Mouse (Mus musculus) c-Kit-positive CD71-negative TER-119-negative erythroid progenitor cells, embryonic 14.5 days (primary cell): ENCODE data around the gene Stat6.

Experiments
- DNase-seq: peaks from one replicate; pipeline ENCODE4 v3.0.0-alpha.2; 2013; ENCODE audit warnings: low read depth

The Stat6 gene

GRCm38 (mm10) chr10:127615591-127615990 lies 27.2 kb upstream of the Stat6 start:
- no peak for DNase-seq

GRCm38 (mm10) chr10:127616261-127616679 lies 26.5 kb upstream of the Stat6 start:
- no peak for DNase-seq

DNA sequence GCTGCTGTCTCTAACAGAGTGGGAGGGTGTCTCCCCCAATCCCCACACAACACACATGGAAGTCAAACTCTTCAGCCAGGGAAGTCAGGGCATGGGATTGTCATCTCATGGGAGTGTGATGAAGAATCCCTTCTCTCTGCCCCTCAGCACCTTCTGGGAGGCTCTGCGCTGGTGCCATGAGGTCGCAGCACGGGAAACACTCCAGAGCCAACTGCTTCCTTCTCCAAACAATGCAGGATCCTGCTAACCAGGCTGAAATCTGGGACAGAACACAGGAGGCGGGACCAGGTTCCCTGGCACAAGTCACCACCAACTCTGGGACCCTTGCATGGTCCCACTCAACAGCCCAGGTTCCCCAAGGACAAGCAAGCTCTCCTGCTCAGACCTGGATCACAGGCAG lies 25.5 kb upstream of the Stat6 start:
- no peak for DNase-seq

DNA sequence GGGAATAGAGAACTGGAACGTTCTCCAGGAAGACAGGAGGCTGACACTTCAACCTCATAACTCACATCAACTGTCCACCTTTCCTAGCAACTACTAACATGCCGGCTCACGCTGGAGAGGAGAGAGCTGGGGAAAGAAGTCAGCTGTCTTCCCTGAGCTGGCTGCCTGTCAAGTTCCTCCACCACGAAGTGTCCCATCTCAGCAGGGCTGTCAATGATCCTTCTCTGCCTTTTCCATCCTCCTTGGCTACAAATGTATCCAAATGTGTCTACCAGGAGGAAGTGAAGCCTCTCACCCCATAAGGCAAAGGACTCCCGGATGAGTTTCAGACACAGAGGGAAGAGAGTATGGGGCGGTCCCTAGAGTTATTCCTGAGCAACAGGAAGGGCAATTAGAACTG lies 24.6 kb upstream of the Stat6 start:
- no peak for DNase-seq

- no peak for DNase-seq
Observed at GRCm38 (mm10) chr10:127619119-127619721, 23.6 kb upstream of the Stat6 start.

DNA sequence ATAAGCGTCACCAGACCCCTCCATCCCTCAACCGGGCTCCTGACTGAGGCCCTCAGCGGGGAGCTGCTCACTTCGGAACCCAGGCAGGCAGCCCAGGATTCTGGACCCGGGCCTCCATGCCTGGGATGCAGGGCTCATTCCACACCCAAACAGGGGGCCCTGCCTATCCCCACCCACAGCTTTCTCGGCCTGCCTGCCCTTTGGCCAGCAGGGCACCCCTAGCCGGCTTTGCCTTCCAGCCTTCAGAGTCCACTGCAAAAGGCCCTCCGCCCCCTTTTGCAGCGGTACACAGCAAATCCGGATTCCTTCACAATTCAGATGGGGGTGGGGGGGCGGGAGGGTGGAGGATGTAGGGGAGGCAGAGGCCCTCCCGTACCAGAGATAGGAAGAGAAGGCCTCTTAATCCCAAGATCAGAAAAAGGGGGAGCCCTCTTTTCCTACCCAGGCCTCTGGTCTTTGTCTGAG lies 22.8 kb upstream of the Stat6 start:
- DNase-seq, result no peak

DNA sequence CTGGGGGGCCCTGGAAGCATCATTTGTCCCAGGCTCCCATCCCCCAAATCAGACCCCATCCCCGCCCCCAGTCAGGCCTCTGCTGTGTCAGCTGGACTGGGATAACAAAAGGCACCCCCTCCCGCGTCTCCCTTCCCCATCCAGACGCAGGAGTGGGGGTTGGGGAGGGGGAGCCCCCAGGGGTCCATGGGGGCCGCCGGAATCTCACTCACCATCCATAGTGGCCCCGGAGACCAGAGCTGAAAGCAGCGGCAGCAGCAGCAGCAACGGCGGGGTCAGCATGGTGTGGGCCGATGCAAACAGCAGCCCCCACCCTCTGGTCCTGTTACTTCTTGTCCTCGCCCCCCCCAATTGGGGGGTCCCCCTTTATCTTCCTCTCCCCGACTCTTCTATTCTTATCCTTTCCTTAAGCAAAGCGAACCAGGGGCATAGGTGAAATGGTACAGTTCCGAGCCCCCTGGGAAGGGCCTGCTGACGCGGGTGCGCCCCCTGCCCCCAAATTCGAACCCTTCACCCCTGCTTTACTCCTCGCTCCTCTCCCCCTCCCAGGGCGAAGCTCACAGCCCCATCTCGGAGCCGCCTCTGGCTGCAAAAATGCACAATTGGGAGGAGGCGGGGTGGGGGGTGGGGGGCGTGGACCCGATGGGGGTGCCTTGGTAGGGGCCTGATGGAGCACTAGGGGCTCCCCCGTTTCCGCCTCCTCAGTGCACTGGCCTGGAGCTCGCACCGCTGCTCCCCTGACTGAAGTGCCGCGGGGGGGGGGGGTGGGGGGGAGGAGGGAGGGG lies 22.2 kb upstream of the Stat6 start, which contains the start of gene Lrp1:
Lrp1 (minus strand) TSS at position 743 of the 785 bp plus-strand sequence.
- no peak for DNase-seq

GRCm38 (mm10) chr10:127621191-127622056 lies 21.4 kb upstream of the Stat6 start:
- peak; percentile 49 for DNase-seq

DNA sequence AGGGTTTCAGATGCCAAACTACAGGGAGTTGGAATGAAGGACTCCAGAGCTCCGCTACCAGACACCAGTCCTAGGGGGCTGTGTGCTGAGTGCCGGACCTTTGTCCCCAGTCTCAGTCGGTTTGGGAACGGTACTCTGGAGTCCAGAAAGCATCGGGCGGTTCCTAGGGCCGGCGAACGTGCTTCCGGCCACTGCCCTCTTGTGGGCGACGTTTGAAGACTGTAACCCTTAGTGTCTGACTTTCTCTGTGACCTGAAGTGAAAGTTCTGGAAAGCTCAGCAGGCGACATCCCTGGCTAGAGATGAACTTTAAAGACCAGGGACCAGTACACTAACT lies 20.8 kb upstream of the Stat6 start:
- DNase-seq, result no peak

GRCm38 (mm10) chr10:127622661-127623060 lies 20.1 kb upstream of the Stat6 start:
- no peak for DNase-seq

- DNase-seq, result no peak
Observed at GRCm38 (mm10) chr10:127623439-127624216, 19.2 kb upstream of the Stat6 start.

- no peak for DNase-seq
Observed at GRCm38 (mm10) chr10:127626433-127626832, 16.4 kb upstream of the Stat6 start.

DNA sequence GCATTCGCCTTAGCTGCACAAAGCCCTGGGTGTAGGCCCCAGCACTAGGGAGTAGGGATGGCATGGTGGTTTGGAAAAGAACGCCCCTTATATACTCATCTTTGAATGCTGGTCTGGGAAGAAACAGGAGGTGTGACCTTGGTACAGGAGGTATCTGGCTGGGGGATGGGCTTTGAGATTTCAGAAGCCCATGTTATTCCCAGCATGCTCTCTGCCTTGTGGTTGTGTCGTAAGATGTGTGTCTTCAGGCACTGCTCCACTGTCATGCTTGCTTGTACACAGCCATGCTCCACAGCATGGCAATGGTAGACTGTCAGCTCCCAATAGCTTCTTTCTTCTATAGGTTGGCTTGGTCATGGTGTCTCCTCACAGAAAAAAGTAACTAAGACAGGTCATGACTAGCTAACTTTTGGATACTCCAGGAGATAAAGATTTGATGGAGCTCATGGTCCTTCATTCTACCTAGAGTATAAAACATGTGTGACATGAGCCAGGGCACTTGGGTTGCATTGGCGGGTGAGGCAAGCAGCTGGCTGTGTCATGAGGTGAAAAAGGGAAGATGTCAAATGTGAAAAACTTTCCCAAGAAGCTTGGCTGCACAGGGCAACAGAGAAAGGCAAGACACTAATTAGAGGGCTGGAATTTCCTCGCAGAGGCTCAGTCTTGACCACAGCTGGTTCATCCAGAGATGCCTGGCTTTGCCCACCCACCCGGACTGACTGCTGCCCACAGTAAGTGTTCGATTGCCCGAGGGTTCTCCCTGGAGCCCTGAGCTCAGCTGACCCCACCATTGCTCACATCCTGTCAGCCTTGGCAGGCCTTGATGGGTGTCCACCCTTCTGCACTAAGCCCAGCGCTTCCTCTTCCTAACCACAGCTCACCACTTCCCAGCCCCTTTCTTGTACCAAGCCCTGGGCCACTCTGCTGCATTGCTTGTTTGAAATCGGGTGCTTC lies 11.2 kb upstream of the Stat6 start:
- DNase-seq, result no peak

DNA sequence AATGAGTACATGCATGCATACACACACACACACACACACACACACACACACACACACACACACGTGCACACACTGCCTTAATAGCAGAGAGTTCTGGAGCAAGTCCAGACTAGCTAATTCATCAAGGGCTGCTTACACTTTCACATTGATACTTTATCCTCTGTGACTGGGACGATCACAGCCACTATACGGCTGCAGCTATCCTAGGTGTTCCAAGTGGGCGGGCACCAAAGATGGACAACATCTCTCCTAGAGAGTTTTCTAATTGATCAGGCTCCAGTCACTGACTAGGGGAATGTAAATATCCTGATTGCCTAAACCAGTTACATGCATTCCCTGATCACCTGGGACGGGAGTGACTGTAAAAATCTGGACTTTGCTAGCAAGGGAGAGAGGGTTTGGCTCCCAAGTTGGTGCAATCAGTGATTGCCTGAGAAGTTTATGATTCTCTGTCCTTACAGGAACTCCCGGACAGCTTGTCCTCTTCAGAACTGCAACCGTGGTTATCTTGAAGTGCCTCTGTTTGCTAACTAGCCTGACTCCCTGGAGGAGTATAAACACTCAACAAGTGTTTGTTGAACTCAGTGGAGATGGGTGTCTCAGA lies 10.0 kb upstream of the Stat6 start:
- no peak for DNase-seq

GRCm38 (mm10) chr10:127640421-127640820 lies 2.4 kb upstream of the Stat6 start:
- no peak for DNase-seq

DNA sequence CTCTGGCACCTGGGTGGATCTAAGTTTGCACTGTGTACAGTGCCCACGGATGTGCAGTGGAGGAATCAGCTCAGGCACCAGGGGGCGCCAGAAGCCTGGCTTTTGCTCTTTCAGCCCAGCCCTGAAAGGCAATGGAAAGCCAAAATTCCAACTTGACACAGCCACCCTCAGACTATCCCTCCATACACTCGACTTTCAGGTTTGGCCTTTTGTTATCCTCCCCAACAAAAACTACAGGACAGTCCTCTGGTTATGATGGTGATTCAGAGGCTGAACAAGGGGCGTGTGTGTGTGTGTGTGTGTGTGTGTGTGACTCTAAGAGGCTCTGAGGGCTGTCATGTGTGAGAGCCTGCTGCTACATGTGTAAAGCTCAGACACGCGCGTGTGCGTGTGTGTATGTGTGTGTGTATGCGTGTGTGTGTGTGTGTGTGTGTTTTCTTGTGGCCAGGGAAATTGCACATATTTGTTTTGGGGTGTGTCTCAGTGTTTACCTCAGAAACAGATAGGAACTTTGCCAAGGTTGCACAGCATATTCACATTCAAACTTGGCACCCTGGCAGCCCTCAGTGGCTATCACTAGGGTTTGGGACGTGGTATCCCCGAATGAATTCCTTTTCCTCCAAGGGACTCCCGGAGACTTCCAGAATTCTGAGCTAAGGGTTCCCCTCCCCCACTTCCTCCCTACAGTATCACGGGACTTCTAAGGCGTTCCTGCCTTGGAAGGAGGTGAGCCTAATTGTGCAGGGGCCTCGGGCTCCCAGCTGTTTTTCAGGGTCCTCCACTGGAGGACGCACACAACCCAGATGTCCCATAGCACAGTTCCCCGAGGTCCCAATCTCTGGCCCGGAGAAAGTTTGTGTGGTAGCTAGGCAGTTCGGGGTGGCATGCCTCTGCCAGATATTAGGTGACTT lies 670 bp upstream of the Stat6 start:
- DNase-seq, result no peak

DNA sequence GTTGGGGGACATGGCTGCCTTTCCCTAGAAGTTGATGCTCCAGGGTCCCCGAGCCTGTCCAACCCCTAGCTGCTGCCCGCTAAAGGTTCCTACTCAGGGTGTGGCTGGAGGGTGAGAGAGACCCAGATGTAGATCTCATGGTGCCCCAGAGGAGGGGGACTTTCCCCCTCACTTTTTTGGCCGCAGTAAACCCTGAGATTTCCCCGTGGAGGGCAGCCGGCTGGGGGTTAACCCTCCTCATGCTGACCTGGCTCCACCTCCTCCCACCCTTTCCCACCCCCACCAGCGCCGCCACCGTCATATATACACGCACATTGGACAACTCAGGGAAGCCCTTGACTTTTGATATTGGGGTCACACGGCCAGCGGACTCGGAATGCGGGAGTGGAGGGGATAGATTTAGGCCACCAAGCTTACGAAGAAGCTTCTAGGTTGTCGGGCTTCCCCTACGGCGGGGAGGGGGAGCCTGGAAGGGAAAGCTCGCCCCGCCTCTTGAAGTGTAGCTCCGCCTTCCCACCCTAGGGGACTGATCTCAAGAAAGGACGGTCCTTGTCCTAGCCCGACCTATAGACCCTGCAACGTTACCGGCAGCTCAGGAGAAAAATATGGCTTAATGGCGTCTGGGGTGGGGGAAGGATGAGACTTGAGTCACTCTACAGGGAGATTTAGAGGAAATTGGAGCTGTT lies 910 bp downstream of the Stat6 start:
- peak; percentile 75 for DNase-seq

DNA sequence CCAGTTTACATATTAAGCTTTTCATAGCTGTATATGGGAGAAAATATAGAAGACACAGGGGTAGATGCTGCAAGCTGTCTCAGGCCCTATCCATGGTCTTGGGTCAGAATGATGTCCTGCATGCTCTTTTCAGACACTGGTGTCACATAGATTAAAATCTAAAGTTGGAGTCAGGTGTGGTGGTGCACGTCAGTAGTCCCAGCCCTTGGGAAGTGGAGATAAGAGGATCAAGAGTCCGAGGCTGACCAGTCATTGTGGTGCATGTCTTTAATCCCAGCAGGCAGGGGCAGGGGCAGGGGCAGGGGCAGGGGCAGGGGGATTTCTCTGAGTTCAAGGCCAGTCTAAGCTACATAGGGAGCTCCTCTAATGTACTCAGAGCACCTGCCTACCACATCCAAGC lies 3.0 kb downstream of the Stat6 start:
- DNase-seq, result no peak
